Mouse (Mus musculus) heart, adult 2 months (tissue): ENCODE results near the gene Nup133. TPM values are rescaled to one million over a fixed set of nuclear protein-coding genes. Genes with fewer than 3 reads are reported as not detected.

Experiments used
- DNase-seq, 2 experiments: peaks; one replicate each; pipeline ENCODE4 v3.0.0; 2021
- H3K27ac ChIP-seq: fragments of 200-600 bp; 2 replicates; pipeline ENCODE4 v1.8.1; 2022
- H3K27me3 ChIP-seq: fragments of 200-500 bp; 2 replicates; pipeline ENCODE4 v1.6.1; 2012; ENCODE audit warnings: mild to moderate bottlenecking, low read length, inconsistent platforms, mixed read lengths; ENCODE audit not compliant: control insufficient read depth, insufficient read depth
- H3K36me3 ChIP-seq: fragments of 200-500 bp; 2 replicates; pipeline ENCODE4 v1.6.1; 2012; ENCODE audit warnings: low read length, inconsistent platforms; ENCODE audit not compliant: control insufficient read depth, insufficient read depth
- H3K4me1 ChIP-seq: fragments of 200-500 bp; 2 replicates; pipeline ENCODE4 v1.6.1; 2011; ENCODE audit warnings: low read length; ENCODE audit not compliant: control insufficient read depth, insufficient read depth
- H3K4me3 ChIP-seq: fragments of 200-600 bp; 2 replicates; pipeline ENCODE4 v1.8.1; 2022
- H3K79me2 ChIP-seq: fragments of 200-500 bp; replicated peaks from 2 replicates; pipeline ENCODE4 v1.6.1; 2012; ENCODE audit warnings: mild to moderate bottlenecking, inconsistent platforms, low read length, moderate library complexity, mixed read lengths; ENCODE audit not compliant: control insufficient read depth, insufficient read depth
- H3K9ac ChIP-seq: fragments of 200-500 bp; 2 replicates; pipeline ENCODE4 v1.6.1; 2012; ENCODE audit warnings: low read depth, mild to moderate bottlenecking, control low read depth, inconsistent platforms, low read length, mixed read lengths
- CTCF ChIP-seq: fragments of 200-600 bp; IDR thresholded peaks from 2 replicates; pipeline ENCODE4 v1.8.1; 2022; ENCODE audit warnings: antibody characterized with exemption, mild to moderate bottlenecking, moderate library complexity
- EP300 ChIP-seq: fragments of 200-500 bp; IDR thresholded peaks from 2 replicates; pipeline ENCODE4 v1.6.1; 2011; ENCODE audit warnings: low read depth, low read length, control low read depth; ENCODE audit not compliant: insufficient read depth
- POLR2A ChIP-seq: fragments of 200-500 bp; IDR thresholded peaks from 2 replicates; pipeline ENCODE4 v1.6.1; 2011; ENCODE audit warnings: mild to moderate bottlenecking, low read depth, low read length, control low read depth; ENCODE audit not compliant: insufficient read depth
- WGBS: fragments of 180-500 bp; shearing (Covaris S2); methylation state at CpG from one replicate; pipeline ENCODE4 v1.1.7; 2018; 5-methylcytosine and 5-hydroxymethylcytosine counted together
- intact Hi-C: fragments of 180-260 bp; cut with DNase I; formaldehyde crosslinking; loops from one replicate; pipeline ENCODE4 v1.15.1; 2025
- polyA plus RNA-seq: library from polyadenylated mRNA; depleted of rRNA; stranded (reverse); fragments of >200 nt; gene quantifications from 2 replicates; pipeline ENCODE4 v1.2.3, GENCODE M21; 2012; rRNA removed
- total RNA-seq, 2 experiments: library from RNA; stranded (reverse); gene quantifications; 2 replicates each; pipeline ENCODE4 v1.2.3; 2021

The Nup133 gene
- total and polyA plus RNA-seq, 3 experiments: 7.2 to 10.8 (median 9.9) TPM

GRCm38 (mm10) chr8:123849352-123849751 is 99.7 kb downstream of the Nup133 start:
- WGBS: 85% methylated on average over 4 of the region's 4 CpGs
- intact Hi-C loops: no loop called here

GRCm38 (mm10) chr8:123847546-123847945 is 101.5 kb downstream of the Nup133 start:
- no peak for DNase-seq
- intact Hi-C loops: no loop called here

More at GRCm38 (mm10) chr8:123849352-123849751, 99.7 kb downstream of the Nup133 start:
- no peak for DNase-seq
- TF ChIP-seq EP300: no peak
- TF ChIP-seq CTCF: no peak
- no peak for TF ChIP-seq POLR2A
- Histone ChIP-seq H3K4me1 (no peaks in the 10 kb centered on the region), H3K27ac (no peak overlapping the region), H3K36me3 (no peaks in the 10 kb centered on the region), H3K27me3 (no peaks in the 10 kb centered on the region), H3K9ac (no peak overlapping the region), H3K79me2 (no peaks in the 10 kb centered on the region), H3K4me3 (no peak overlapping the region)

More at GRCm38 (mm10) chr8:123847546-123847945, 101.5 kb downstream of the Nup133 start:
- no peaks in the 10 kb centered on the region for H3K4me1 ChIP-seq
- H3K27ac ChIP-seq: no peak overlapping the region
- no peak overlapping the region for H3K4me3 ChIP-seq
- TF ChIP-seq POLR2A (no peak), CTCF (no peak), EP300 (no peak)
- H3K36me3 ChIP-seq: no peaks in the 10 kb centered on the region
- H3K79me2 ChIP-seq: no peaks in the 10 kb centered on the region
- WGBS: 58% methylated on average over 3 of the region's 3 CpGs
- no peaks in the 10 kb centered on the region for H3K27me3 ChIP-seq
- no peak overlapping the region for H3K9ac ChIP-seq

Other genes starting within 250 kb of the Nup133 start
- gene Rab4a, start 143.3 kb downstream of the Nup133 start, total RNA-seq: 1 to 10 TPM; 7.7 to 8.4 TPM
- gene Rab4a, start 143.3 kb downstream of the Nup133 start, polyA plus RNA-seq: 10.6 and 12.7 TPM in 2 replicates
- under 1 TPM; 0.68 to 0.81 TPM for gene Ccsap, start 89.1 kb downstream of the Nup133 start, total RNA-seq
- 0.18 and 0.70 TPM in 2 replicates for gene Ccsap, start 89.1 kb downstream of the Nup133 start, polyA plus RNA-seq
- 100 to 1,000 TPM; 229 to 294 TPM for gene Acta1, start 54.5 kb downstream of the Nup133 start, total RNA-seq
- gene Acta1, start 54.5 kb downstream of the Nup133 start, polyA plus RNA-seq: 1,051 and 1,757 TPM in 2 replicates
- 10 to 100 TPM; 40.2 to 44.2 TPM for gene Abcb10, start 33.9 kb upstream of the Nup133 start, total RNA-seq
- 19.1 and 27.6 TPM in 2 replicates for gene Abcb10, start 33.9 kb upstream of the Nup133 start, polyA plus RNA-seq
- 10 to 100 TPM; 12.0 to 13.2 TPM for gene Taf5l, start 72.1 kb upstream of the Nup133 start, total RNA-seq
- 17.7 and 23.5 TPM in 2 replicates for gene Taf5l, start 72.1 kb upstream of the Nup133 start, polyA plus RNA-seq
- gene Urb2, start 72.2 kb upstream of the Nup133 start, total RNA-seq: 1 to 10 TPM; 6.2 to 6.3 TPM
- gene Urb2, start 72.2 kb upstream of the Nup133 start, polyA plus RNA-seq: 2.6 and 3.5 TPM in 2 replicates